Mouse (Mus musculus) urinary bladder, postnatal 25 days (tissue): ENCODE measurements around the gene Zbtb20.

ENCODE experiments used
- DNase-seq: peaks from one replicate; pipeline ENCODE4 v3.0.0; 2022; ENCODE audit warnings: low spot score

Zbtb20 gene

DNA sequence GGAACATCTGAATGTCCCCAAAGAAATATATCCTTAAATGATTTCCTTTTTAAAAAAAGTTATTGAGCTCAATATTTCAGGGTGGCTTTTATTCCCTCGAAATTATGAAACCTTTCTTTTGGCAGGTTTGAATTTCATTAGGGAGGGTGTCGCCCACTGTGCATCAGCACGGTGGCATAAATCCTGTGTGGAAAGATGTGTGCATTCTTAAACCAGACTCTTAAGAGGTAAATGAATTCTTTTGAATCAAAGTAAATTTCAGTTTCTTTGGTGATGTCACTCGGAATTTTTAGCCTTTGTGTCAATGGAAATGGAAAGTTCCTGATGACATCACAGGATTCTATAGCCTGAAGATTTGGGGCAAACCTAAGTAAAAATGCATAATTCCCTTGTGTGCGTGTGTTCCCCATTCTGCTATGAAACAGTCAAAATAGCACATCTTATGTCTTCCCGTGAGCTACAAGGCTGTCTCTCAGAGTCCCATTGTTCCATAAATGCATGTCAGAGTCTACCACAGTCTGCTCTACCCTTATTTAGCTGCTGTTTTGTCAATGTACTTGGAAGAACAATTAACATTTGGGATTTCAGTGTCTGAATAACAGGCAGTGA is 318.1 kb downstream of the Zbtb20 start:
- no peak for DNase-seq

DNA sequence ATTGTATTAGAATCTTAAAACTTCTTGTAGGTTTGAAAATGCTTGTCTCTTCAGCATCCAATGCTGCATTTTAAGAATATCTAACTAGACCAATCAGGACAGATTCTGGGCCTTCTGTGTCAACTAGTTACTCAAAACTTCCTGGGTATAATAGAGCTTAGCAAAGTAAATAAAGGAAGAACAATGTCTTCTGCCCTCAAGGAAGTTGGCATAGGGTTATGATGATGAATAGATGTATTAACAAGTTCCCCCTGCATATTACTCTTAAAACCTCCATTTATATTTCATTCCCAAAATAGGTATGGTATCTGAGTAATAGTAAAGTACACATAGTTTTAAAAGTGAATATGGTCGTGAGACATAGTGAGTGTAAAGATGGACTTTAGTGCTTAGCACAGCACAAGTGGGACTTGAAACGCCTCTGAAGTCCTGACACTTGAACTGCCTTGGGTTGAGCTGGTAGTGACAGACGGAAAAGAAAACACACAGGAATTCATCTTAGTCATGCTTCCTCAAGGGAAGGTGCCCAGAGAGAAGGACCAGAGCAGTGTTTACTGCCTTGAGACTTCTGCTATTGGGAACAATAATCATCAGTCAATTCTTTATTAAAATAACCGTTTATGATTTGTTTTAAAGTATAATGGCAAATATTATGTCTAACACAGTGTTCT is 341.8 kb downstream of the Zbtb20 start:
- DNase-seq = no peak

DNA sequence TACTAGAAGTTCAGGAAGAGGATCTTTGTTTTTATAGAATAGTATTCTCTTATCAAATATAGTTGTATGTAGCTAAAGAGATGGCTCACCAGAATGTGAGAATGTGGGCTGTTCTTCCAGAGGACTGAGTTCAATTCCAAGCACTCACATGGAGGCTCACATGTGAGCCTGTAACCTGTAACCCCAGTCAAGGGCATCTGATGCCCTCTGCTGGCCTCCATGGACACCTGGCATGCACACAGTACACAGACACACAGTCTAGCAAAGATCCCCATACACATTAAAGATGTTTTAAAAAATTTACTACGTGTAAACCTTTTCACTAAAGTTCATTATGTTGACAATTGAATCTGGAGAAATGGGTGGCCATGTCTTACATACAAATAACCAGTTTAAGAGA is 343.7 kb downstream of the Zbtb20 start:
- no peak for DNase-seq

DNA sequence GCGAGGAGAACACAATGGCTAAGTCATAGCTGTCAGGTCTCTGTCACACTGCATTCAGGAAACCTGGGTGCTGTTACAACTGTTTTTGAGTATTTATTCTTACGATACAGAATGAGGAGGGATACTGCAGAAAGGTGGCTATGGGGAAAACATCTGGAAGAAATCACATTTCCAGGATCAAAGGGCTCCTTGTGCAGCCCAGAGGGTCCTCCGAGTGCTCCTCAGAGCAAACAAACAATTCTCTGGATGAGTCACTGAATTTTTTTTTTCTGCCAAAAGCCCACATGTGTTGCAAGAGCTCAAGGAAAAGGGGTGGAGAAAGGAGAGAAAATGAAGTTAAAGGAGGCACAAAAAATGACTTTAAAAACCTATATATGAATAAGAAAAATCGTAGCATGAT is 345.6 kb downstream of the Zbtb20 start:
- DNase-seq = no peak

GRCm38 (mm10) chr16:43230253-43230652 is 354.6 kb downstream of the Zbtb20 start:
- no peak for DNase-seq

DNA sequence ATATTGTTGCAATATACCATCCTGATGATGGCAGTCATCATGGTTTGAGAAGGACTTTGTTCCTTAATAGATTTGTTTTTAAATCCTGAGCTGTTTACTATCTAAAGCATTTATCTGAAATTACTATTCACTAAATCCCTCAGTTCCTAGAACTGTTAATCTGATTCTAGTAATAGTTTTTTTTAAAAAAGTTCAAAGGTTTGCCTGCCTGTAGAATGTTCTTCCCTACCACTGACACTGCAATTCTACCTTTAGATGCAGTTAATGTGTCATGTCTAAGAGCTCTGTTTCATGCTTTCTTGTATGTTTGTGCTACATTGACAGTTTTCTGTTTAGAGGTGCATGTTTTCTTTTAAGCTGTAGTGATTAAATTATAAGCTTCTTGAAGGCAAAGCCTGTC is 358.6 kb downstream of the Zbtb20 start:
- no peak for DNase-seq

DNA sequence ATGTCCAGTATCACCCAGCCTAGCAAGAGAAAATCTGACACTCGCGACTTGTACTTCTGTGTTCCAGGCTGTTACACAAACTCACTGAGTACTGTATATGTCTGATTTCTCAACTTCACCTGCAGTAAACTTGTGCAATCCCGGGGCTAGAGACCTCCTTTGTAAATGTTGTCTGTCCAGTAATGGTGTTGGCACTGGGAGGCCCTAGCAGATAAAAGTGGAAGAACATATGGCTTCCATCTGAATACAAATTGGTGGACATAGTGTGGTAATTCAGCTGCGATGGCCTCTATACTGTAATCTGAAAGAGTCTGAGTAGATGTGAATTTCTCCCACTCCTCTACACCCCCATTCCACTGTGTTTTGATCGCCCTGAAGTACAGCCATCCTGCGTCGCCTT is 359.6 kb downstream of the Zbtb20 start:
- DNase-seq = no peak

- DNase-seq = no peak
Observed at GRCm38 (mm10) chr16:43235721-43236159, 360.1 kb downstream of the Zbtb20 start.

DNA sequence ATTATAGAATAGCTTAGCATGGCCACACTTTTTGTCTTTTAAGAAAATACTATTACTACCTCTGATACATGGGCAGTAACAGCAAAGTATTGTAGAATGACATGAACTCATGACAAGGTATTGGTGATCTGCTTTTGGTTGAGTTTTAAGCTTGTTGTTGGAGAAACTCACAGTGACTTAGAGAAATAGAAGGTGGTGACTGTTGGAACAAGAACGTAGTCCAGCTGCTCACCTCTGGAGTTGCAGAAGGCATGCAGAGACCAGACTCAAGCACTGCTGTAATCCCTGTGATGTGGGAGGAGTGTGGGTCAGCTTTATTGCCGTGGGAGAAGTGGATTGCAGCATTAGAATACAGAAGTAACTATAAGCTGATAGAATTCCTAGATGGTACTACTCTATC is 361.9 kb downstream of the Zbtb20 start:
- no peak for DNase-seq

DNA sequence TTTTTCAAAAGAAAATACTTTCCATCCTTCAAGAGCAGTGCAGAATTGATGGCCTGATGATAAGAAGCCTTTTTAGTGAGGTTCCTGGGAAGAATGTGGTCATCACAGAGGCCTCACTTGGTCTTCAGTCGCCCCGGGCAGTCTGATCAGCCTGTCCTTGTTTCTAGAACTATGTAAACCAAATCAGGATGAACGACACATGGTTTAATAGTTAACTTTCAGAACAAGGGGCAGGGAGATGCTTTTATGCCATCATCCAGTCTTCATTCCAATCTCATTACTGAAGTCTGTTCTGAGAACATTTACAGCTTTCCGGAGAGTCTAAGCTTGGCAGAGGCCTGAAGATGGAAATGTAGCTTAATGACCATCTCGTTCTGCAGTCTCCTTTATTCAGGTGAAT is 371.3 kb downstream of the Zbtb20 start:
- no peak for DNase-seq

- DNase-seq = no peak
Observed at GRCm38 (mm10) chr16:43253077-43253476, 377.4 kb downstream of the Zbtb20 start.

DNA sequence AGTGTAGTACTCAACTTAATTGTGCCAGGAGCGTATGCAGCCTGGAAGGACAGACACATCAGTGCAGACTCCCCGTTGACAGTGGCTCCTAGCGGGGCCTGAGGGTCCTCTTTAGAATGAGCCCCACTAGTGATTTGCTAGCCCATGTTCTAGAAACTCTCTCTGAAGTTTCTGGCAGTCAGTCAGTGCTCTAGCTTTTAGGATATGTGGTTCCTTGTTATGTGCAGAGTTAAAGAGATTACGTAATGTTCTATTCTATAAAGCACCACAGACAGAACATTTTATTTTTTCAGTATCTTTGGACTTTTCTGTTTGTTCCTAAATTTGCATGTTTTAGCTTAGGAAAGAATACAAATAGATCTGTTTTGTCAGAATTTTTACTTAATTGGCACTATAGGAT is 378.1 kb downstream of the Zbtb20 start:
- DNase-seq = no peak

DNA sequence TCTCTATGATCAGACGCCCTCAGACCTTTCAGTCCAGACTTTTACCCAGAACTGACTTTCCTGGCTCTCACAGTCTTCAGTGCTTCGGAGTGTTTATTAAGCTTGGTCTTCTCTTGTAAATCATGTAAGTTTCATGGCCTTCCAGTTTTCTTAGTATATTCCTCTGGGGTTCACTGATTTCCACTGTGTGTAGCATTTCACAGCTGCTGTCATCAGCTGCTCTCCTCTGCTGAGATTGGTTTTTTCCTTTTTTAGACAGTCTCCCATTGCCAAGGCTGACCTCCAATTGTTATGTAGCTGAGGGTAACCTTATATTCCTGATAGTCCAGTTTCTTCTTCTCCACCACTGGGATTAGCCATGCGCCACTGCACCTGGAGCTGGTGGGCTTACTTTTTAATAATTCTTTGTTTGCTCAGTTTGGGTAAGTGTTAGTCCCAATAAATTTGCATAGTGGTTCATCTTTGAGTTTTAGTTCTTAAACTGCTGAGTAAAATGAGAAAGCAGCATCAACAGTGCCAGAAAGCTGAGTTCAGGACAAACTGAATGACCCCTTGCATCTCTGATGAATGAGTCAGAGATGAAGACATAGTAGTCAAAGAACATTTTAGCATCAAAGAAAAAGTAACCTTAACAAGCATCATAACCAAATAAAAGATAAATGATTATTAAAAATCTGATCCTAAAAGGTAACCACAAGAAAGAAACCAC is 380.7 kb downstream of the Zbtb20 start:
- DNase-seq = no peak

GRCm38 (mm10) chr16:43256900-43257281 is 381.2 kb downstream of the Zbtb20 start:
- no peak for DNase-seq

DNA sequence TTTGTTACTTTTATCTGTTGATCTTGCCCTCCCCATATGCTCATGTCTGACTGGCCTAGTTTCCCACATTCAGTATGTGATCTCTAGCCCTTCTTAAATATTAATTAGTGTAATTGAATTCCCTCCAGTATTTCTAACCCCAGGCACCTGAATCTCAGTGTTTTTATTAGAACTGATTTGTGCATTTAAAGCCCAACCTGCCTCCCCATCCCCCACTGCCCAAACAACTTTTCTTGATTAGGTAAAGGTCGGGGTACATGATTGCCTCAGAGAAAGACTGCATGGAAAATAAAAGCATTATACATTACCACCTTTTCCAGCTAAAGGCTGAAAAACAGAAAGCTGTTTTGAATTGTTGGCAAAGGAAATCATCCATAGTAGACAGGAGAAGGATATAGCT is 383.8 kb downstream of the Zbtb20 start:
- no peak for DNase-seq

GRCm38 (mm10) chr16:43260862-43261261 is 385.2 kb downstream of the Zbtb20 start:
- no peak for DNase-seq

GRCm38 (mm10) chr16:43274057-43274595 is 398.4 kb downstream of the Zbtb20 start:
- DNase-seq = no peak

DNA sequence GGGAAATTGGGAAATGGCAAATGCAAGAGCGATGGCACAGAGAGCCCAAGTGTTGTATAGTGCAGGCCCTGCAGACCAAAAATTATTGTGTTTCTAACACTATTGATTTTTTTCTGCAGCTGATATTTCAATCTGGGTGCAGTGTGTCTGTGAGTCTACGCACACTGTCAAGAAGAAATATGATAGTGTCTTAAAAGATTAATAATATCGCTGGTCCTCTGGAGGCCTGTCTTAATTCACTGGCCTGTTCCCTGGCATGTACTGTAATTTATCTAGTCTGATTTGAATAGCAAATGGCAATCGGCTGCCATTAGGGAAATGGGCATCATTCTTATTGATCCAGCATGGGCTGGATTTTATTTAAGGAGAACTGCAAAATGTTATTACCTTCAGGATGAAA is 401.1 kb downstream of the Zbtb20 start:
- no peak for DNase-seq

DNA sequence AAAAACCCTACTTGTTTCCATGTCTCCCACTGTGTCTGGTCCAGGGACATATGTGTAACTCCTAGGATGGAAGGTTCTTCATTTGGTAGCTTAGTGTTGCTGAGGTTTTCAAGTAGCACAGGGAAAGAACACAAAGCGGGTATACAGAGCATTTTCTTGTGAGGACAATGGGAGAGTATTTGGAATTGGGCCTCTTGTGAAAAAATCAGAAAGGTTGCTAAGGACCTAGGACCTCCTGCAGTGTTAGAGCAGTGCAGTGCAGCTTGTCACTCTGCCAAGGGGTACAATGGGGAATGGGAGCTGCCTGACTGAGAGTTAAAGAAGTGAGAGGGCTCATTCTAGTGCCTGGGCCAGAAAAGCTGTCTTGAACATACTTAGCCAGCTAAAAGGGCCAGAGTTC is 410.6 kb downstream of the Zbtb20 start:
- no peak for DNase-seq

DNA sequence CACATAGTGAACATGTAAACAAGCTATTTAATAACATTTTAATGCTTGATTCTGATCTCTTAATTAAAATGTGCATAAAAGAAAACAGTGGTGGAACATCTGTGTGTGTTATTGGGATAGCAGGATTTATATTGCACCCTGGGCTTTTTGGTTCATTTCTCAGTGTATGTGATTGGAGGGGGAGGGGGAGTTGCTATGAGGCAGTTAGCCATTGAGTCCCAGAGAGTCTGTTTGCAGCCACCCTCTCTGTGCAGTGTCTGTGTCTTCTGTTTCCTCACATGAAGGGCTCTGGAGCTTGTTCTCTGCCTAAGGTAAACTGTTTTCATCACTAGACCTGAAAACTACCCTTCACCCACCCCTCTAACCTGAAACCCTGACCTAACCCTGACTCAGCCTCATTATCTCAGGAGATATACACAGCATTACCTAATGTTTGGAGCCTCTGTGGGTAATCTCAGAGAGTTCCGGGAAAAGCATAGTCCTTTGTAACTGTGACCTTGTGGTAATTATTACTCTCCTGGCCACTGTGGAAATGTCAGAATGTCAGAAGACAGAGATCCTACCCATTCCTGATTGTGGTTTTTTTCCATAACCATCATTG is 411.2 kb downstream of the Zbtb20 start:
- no peak for DNase-seq

- no peak for DNase-seq
Observed at GRCm38 (mm10) chr16:43291423-43291822, 415.7 kb downstream of the Zbtb20 start.

DNA sequence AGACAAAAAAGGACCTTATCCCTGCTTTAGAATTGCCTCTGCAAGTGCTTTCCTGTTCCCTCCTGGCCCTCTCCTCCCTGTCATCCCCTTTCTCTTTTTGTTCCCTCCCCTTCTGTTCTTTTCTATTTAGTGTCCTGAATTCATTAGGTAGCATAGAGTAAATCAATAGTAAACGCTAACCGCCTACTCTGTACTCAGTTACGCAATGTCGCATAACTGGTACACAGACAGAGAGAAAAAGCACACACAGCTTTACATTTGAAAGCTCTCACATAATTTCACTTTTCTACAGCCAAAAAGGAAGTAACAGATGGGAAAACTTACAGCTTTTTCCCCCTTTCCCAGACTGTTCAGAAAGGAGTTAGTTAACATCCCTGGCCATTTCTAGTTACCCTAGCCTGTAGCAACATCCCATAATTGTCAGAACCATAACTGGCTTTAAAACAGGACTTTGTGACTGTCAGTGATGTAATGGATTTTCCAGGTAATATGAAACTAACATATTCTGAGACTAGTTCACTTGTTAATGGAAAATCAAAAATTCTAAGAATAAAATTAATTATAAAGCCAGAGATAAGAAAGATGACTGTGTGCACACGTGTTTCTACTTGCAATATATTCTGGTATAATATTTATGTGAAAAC is 422.4 kb downstream of the Zbtb20 start:
- no peak for DNase-seq
